Mouse (Mus musculus) hindbrain, embryonic 14.5 days (tissue): ENCODE data around the gene Olfr212. TPM values are rescaled to one million over a fixed set of nuclear protein-coding genes. Genes with fewer than 3 reads are reported as not detected.
"Not testable (repeated sequence)": the region's sequence is repeated elsewhere in the genome, so short reads cannot be mapped to it uniquely, and the experiment has no call there.

ENCODE experiments used
- ATAC-seq: fragments of 200-750 bp; cut with Nextera tagmentation; 2 replicates; pipeline ENCODE4 v1.8.0; 2017; ENCODE audit warnings: moderate number of reproducible peaks, mild to moderate bottlenecking, moderate TSS enrichment, moderate library complexity; ENCODE audit not compliant: low FRiP score
- DNase-seq: peaks from one replicate; pipeline ENCODE4 v3.0.0-alpha.2; 2015; ENCODE audit warnings: low spot score
- H3K27ac ChIP-seq: fragments of 300-500 bp; sonication (generic); 2 replicates; pipeline ENCODE4 v1.5.1; 2014; ENCODE audit warnings: mild to moderate bottlenecking, moderate library complexity
- H3K27me3 ChIP-seq: fragments of 300-500 bp; sonication (generic); 2 replicates; pipeline ENCODE4 v1.6.1; 2014; ENCODE audit warnings: mild to moderate bottlenecking, low read length, mixed read lengths; ENCODE audit not compliant: control insufficient read depth, insufficient read depth
- H3K36me3 ChIP-seq: fragments of 300-500 bp; sonication (generic); replicated peaks from 2 replicates; pipeline ENCODE4 v1.6.1; 2014; ENCODE audit not compliant: control insufficient read depth, insufficient read depth
- H3K4me1 ChIP-seq: fragments of 300-500 bp; sonication (generic); replicated peaks from 2 replicates; pipeline ENCODE4 v1.6.1; 2014; ENCODE audit warnings: antibody characterized with exemption, low read length, mixed read lengths; ENCODE audit not compliant: control insufficient read depth, insufficient read depth
- H3K4me2 ChIP-seq: fragments of 300-500 bp; sonication (generic); replicated peaks from 2 replicates; pipeline ENCODE4 v1.6.1; 2014; ENCODE audit warnings: mild to moderate bottlenecking, moderate library complexity
- H3K4me3 ChIP-seq: fragments of 300-500 bp; sonication (generic); replicated peaks from 2 replicates; pipeline ENCODE4 v1.5.1; 2014; ENCODE audit warnings: mild to moderate bottlenecking, low read length
- H3K9ac ChIP-seq: fragments of 300-500 bp; sonication (generic); 2 replicates; pipeline ENCODE4 v1.6.1; 2014
- H3K9me3 ChIP-seq: fragments of 300-500 bp; sonication (generic); 2 replicates; pipeline ENCODE4 v1.6.1; 2016; ENCODE audit warnings: low read length; ENCODE audit not compliant: control insufficient read depth
- WGBS: fragments of 180-500 bp; shearing (Covaris S2); extraction: QIAGEN DNeasy Blood & Tissue Kit; methylation state at CpG from one replicate; pipeline ENCODE4 v1.1.7; 2014; 5-methylcytosine and 5-hydroxymethylcytosine counted together
- polyA plus RNA-seq: library from polyadenylated mRNA; unstranded; fragments of >200 nt; fragmentation: Nextera tagmentation; extraction: Ambion mirVana; gene quantifications from 2 replicates; pipeline ENCODE4 v1.2.1, GENCODE M21; 2014

Olfr212 gene
- not detected in 2 replicates for polyA plus RNA-seq

DNA sequence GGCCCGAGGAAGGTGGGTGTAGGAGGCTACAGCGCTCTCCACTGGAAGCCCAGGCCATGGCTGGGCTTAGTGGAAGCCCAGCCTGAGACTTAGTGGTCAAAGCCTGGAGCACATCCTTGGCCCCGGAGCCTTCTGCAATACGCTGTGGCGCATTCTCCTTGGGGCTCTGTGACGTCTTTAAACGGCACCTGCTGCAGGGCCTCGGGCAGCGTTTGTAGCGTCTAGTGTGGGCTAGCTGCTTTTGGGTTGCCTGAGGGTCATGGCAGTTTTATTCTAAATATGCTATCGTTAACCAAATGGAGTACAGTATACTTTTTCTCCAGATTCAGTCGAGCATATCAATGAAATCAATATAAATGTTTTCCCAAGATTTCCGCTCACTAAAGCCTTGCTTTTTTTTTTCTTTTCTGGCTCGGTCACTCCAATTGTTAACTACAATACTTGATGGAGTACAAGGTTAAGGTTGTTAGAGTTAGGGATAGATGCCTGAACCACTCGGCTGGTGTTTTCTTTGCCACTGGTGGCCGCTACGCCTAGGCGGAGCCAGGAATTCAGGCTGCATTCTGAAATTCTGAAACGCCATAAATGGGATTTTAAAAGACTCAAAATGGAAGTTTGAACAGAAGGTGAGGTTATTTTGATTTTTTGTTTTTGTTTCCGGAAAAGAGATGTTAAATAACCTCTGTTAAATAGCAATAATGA is at the start of gene Olfr212:
Olfr212 (plus strand) TSS at position 215 of the 702 bp plus-strand sequence.
- not testable (repeated sequence) for DNase-seq, H3K4me3 ChIP-seq, H3K36me3 ChIP-seq, H3K9ac ChIP-seq, H3K4me2 ChIP-seq, ATAC-seq, H3K27me3 ChIP-seq, H3K4me1 ChIP-seq, H3K27ac ChIP-seq
- peaks cover 16% of the 10 kb centered on the region for H3K9me3 ChIP-seq
- WGBS = 95% methylated on average over 19 of the region's 20 CpGs

DNA sequence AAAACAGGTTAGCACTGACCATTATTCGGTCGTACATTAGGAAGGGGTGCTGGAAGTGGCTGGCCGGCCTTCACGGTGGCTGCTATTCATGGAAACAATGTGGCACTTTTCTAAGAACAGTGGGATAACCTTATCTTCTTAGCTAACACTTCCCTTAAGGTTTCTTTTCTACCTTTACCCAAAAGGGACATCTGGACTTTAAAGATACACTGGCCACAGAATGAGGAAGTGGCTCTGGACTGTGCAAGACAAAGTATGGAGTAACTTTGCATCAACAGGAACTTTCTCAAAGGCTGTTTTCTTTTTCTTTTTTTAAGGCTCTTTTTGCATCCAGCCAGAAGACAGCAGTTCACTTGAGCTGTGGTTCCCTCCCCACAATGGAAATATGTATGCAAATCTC is 47.6 kb upstream of the Olfr212 start:
- H3K9ac ChIP-seq = no peak overlapping the region
- H3K27ac ChIP-seq = no peak overlapping the region
- no peak for DNase-seq
- H3K27me3 ChIP-seq = peaks cover 23% of the 10 kb centered on the region
- H3K36me3 ChIP-seq = no peaks in the 10 kb centered on the region
- H3K4me2 ChIP-seq = no peak overlapping the region
- no peak overlapping the region for H3K4me3 ChIP-seq
- peaks cover 8% of the 10 kb centered on the region for H3K4me1 ChIP-seq
- WGBS = 76% methylated on average over 4 of the region's 4 CpGs
- no peak for ATAC-seq
- H3K9me3 ChIP-seq = no peaks in the 10 kb centered on the region

DNA sequence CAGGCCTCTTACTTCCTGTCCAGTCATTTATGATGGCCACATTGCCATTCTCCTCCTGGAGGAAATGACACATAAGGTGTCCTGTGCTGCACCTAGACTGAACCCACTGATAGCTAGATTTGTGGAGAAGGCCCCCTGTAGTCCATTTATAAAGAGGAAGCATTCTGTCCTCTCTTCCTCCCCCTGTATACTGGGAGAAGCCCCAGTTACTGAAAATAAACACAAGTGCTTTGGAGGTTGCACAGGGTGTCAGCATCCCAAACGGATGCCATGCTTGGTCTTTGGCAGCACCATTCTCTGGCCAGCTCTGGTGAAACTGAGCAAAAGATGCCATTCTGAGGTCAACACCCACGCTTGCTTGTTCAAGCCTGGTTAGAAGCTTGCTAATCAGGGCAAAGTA is 47.1 kb upstream of the Olfr212 start:
- no peak overlapping the region for H3K27ac ChIP-seq
- H3K9me3 ChIP-seq = no peaks in the 10 kb centered on the region
- 73% methylated on average over 2 of the region's 2 CpGs for WGBS
- H3K9ac ChIP-seq = no peak overlapping the region
- H3K4me2 ChIP-seq = no peak overlapping the region
- H3K27me3 ChIP-seq = peaks cover 23% of the 10 kb centered on the region
- H3K4me3 ChIP-seq = no peak overlapping the region
- H3K4me1 ChIP-seq = peaks cover 8% of the 10 kb centered on the region
- no peaks in the 10 kb centered on the region for H3K36me3 ChIP-seq
- no peak for ATAC-seq
- no peak for DNase-seq

DNA sequence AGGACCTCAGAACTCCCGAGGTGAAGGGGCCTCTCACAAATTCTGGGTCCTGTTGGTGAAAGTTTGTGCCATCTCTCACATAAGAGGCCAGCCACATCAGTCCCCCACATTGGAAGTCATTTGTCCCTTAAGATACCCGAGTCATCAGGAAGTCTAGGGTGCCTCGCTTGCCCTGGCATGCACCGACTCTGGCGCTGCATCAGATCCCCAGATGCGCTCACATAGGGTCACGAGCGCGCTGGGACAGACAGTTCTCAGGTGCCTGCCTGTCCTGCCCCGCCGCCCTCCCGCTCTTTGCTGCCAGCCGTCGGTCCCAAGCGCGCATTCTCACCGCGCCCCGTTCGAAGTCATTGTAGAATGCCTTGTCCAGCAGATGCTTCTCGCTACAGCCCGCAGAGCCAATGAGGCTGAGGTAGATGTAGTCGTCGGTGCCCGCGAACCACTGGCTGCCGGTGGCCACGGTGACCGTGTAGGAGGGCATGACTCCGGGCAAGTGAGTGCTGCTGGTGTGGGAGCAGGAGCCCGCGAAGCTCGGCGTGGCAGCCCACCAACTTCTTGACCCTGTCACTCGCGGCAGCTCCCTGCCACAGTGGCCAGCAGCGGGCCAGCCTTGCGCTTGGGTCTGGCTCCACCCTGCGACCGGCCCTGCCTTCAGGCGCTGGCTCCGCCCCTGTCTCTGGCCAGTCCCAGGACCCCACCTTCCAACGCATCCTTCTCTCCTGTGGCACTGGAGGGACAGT is 45.6 kb upstream of the Olfr212 start, which contains the start of gene Alox5:
Alox5 (minus strand) TSS at position 635 of the 740 bp plus-strand sequence.
- Histone ChIP-seq H3K9ac (peak within 1 kb of the TSS; percentile 34), H3K27ac (no peak within 1 kb of the TSS), H3K27me3 (peaks cover 23% of the 10 kb centered on the region), H3K4me3 (peak within 1 kb of the TSS; percentile 28), H3K9me3 (no peaks in the 10 kb centered on the region), H3K4me2 (peak within 1 kb of the TSS; percentile 64), H3K4me1 (peaks cover 8% of the 10 kb centered on the region), H3K36me3 (no peaks in the 10 kb centered on the region)
- peak; percentile 59; the same call in 1 of the 2 replicates for ATAC-seq
- WGBS = 5% methylated on average over 43 of the region's 43 CpGs
- DNase-seq = no peak

DNA sequence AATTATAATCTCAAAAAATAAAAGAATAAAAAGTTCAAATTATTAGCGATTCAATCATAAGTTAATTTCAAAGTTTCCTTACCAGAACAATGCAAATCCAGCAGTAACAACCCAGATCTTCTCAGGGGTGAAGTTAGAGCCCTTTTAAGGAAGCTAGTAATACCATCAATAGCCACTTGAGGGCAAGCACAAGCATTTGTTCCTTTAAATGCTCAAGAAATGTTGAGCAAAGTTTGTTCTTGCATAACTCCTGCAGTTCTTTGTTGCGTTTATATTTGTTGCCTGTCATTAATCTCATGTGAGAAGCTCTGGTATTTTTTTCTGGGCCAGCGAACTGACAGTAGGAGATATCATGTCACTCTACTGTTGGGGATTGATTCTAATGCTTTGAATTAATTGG is 38.2 kb upstream of the Olfr212 start:
- Histone ChIP-seq H3K9ac (no peak overlapping the region), H3K4me2 (no peak overlapping the region), H3K27me3 (no peaks in the 10 kb centered on the region), H3K4me3 (no peak overlapping the region), H3K27ac (no peak overlapping the region), H3K36me3 (no peaks in the 10 kb centered on the region), H3K9me3 (0 out of 2 replicates have a peak, but pooled peaks cover 4% of the 10 kb centered on the region), H3K4me1 (no peaks in the 10 kb centered on the region)
- WGBS = 36% methylated on average over 3 of the region's 3 CpGs
- DNase-seq = peak; percentile 49
- no peak for ATAC-seq

DNA sequence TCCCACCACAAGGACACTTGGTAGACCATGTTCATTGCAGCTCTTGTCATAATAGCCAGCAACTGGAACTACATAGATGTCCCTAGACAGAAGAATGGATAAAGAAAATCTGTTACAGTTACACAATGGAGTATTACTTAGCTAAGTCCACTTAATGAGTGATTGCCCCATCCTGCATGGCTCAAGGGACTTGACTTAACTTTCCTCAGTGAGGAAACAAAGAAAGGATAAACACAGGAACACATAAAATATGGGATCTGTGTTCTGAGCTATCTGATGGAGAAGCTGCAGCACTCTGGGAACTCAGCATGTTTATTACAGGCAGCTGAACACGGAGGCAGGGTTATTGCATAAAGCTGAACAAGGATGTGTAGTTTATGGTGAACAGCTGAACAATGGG is 21.2 kb upstream of the Olfr212 start:
- ATAC-seq (no peak), DNase-seq (no peak)
- 69% methylated on average over 1 of the region's 1 CpGs for WGBS
- Histone ChIP-seq H3K36me3 (no peaks in the 10 kb centered on the region), H3K9me3 (peaks cover 5% of the 10 kb centered on the region; the same call in 1 of the 2 replicates), H3K27me3 (no peaks in the 10 kb centered on the region), H3K27ac (no peak overlapping the region), H3K4me3 (no peak overlapping the region), H3K9ac (no peak overlapping the region), H3K4me2 (no peak overlapping the region), H3K4me1 (no peaks in the 10 kb centered on the region)

DNA sequence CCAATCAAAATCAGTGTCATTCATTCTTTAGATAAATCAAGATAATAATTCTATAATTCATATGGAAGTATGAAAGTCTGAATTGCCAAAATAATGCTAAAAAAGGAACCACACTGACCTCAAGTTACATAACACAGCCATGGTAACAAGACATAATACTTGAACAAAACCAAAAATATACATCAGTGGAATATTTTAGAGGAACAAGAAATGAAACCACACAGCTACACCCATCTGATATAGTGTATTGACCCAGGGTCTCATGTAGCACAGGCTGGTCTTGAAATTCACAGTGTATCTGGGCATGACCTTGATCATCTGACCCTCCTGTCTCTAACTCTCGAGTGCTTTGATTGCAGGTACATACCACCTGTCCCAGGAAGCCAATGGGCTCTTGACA is 19.5 kb upstream of the Olfr212 start:
- DNase-seq (no peak), ATAC-seq (no peak)
- peaks cover 5% of the 10 kb centered on the region; the same call in 1 of the 2 replicates for H3K9me3 ChIP-seq
- H3K4me1 ChIP-seq = no peaks in the 10 kb centered on the region
- no peak overlapping the region for H3K27ac ChIP-seq
- no peak overlapping the region for H3K9ac ChIP-seq
- 53% methylated on average over 1 of the region's 1 CpGs for WGBS
- H3K36me3 ChIP-seq = no peaks in the 10 kb centered on the region
- no peak overlapping the region for H3K4me2 ChIP-seq
- no peaks in the 10 kb centered on the region for H3K27me3 ChIP-seq
- no peak overlapping the region for H3K4me3 ChIP-seq

DNA sequence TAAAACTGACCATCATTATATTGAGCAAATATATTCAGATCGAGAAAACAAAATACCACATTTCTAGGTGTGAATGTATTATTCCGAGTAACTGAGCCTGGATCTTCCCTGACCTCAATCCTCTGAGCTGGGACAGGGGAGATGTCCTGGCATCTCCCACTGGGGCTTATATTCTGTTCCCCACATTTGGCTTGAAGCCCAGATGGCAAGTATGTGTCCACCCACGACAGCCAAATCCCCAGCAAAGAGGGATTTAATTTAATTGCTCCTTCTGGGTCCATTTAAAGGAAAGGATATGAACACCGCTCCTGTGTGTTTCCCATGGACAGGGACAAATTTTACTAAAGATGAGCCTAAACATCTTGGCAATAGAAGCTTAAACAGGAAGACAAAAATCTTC is 17.5 kb upstream of the Olfr212 start, which contains the start of gene Olfr211:
Olfr211 (plus strand) TSS at position 301 of the 400 bp plus-strand sequence.
- H3K4me1 ChIP-seq = no peaks in the 10 kb centered on the region
- no peaks in the 10 kb centered on the region for H3K27me3 ChIP-seq
- H3K9me3 ChIP-seq = peaks cover 5% of the 10 kb centered on the region; the same call in 1 of the 2 replicates
- ATAC-seq (no peak), DNase-seq (no peak)
- no peaks in the 10 kb centered on the region for H3K36me3 ChIP-seq
- H3K27ac ChIP-seq = no peak within 1 kb of the TSS
- no peak within 1 kb of the TSS for H3K4me2 ChIP-seq
- no peak within 1 kb of the TSS for H3K9ac ChIP-seq
- 65% methylated on average over 4 of the region's 4 CpGs for WGBS
- H3K4me3 ChIP-seq = no peak within 1 kb of the TSS

DNA sequence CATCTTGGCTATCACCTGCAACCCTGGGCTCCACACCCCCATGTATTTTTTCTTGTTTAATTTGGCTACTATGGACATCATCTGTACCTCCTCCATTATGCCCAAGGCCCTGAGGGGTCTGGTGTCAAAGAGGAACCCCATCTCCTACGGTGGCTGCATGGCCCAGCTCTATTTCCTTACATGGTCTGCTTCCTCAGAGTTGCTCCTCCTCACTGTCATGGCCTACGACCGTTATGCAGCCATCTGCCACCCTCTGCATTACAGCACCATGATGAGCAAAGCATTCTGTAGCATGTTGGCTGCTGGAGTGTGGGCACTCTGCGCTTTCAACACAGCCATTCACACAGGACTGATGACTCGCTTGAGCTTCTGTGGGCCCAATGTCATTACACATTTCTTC is 12.6 kb upstream of the Olfr212 start:
- DNase-seq = no peak
- WGBS = 87% methylated on average over 5 of the region's 5 CpGs
- Histone ChIP-seq H3K27me3 (no peaks in the 10 kb centered on the region), H3K4me2 (no peak overlapping the region), H3K9ac (no peak overlapping the region), H3K4me1 (no peaks in the 10 kb centered on the region), H3K36me3 (no peaks in the 10 kb centered on the region), H3K4me3 (no peak overlapping the region), H3K9me3 (no peaks in the 10 kb centered on the region), H3K27ac (no peak overlapping the region)
- no peak for ATAC-seq
